Mouse (Mus musculus): ENCODE data around the gene Vgll1.

DNA sequence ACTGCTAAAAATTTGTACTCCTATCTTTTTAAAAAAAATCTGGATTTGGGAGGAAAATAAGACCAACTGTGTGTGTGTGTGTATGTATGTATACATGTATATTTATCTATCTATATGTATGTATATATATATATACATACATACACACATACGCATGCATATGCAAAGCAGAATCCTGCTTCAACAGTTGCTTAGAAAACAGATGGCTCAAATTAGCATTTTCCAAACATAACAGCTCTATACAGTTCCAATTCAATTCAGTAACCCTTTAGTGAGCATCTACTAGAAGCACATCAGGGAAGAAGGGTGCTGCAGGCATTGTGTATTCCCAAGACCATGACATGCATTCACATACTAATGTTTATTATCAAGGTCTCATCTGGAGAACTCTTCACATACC lies 15.5 kb downstream of the Vgll1 start:
- TF ChIP-seq CTCF (IDR thresholded peaks at IDR 0.05; ENCODE audit: extremely low read depth, insufficient read length, insufficient replicate concordance, low read depth, low read length) (no peak), POLR2A (IDR thresholded peaks at IDR 0.05; ENCODE audit: low read depth, low read length) (no peak)

Data from small intestine, adult 2 months (tissue).